Mouse (Mus musculus) forebrain, embryonic 16.5 days (tissue): Measurements from ENCODE around the gene Vps52. TPM values are rescaled to one million over a fixed set of nuclear protein-coding genes. Genes with fewer than 3 reads are reported as not detected.

Experiments used
- ATAC-seq: fragments of 200-750 bp; cut with Nextera tagmentation; 2 replicates; pipeline ENCODE4 v1.8.0; 2017; ENCODE audit warnings: mild to moderate bottlenecking, moderate library complexity
- H3K27ac ChIP-seq: fragments of 300-500 bp; sonication (generic); 2 replicates; pipeline ENCODE4 v1.5.1; 2014; ENCODE audit warnings: low read length, control low read depth
- H3K27me3 ChIP-seq: fragments of 300-500 bp; sonication (generic); replicated peaks from 2 replicates; pipeline ENCODE4 v1.6.1; 2014; ENCODE audit warnings: low read length; ENCODE audit not compliant: control insufficient read depth, insufficient read depth
- H3K36me3 ChIP-seq: fragments of 300-500 bp; sonication (generic); 2 replicates; pipeline ENCODE4 v1.6.1; 2014; ENCODE audit not compliant: control insufficient read depth, insufficient read depth
- H3K4me1 ChIP-seq: fragments of 300-500 bp; sonication (generic); replicated peaks from 2 replicates; pipeline ENCODE4 v1.6.1; 2014; ENCODE audit warnings: low read length; ENCODE audit not compliant: control insufficient read depth, insufficient read depth
- H3K4me2 ChIP-seq: fragments of 300-500 bp; sonication (generic); 2 replicates; pipeline ENCODE4 v1.6.1; 2014; ENCODE audit warnings: mild to moderate bottlenecking, low read length, control low read depth
- H3K4me3 ChIP-seq: fragments of 300-500 bp; sonication (generic); replicated peaks from 2 replicates; pipeline ENCODE4 v1.5.1; 2014; ENCODE audit warnings: mild to moderate bottlenecking, low read length, control low read depth
- H3K9ac ChIP-seq: fragments of 300-500 bp; sonication (generic); replicated peaks from 2 replicates; pipeline ENCODE4 v1.6.1; 2014; ENCODE audit warnings: low read depth, low read length, control low read depth
- H3K9me3 ChIP-seq: fragments of 300-500 bp; sonication (generic); 2 replicates; pipeline ENCODE4 v1.6.1; 2016; ENCODE audit warnings: low read length; ENCODE audit not compliant: control insufficient read depth
- WGBS: fragments of 180-500 bp; shearing (Covaris S2); extraction: QIAGEN DNeasy Blood & Tissue Kit; methylation state at CpG from one replicate; pipeline ENCODE4 v1.1.7; 2014; 5-methylcytosine and 5-hydroxymethylcytosine counted together
- polyA plus RNA-seq: library from polyadenylated mRNA; unstranded; fragments of >200 nt; fragmentation: Nextera tagmentation; extraction: Ambion mirVana; gene quantifications from 2 replicates; pipeline ENCODE4 v1.2.1, GENCODE M21; 2015

The Vps52 gene
- polyA plus RNA-seq, 1 experiment from 2014 or later, result 81.0 TPM

DNA sequence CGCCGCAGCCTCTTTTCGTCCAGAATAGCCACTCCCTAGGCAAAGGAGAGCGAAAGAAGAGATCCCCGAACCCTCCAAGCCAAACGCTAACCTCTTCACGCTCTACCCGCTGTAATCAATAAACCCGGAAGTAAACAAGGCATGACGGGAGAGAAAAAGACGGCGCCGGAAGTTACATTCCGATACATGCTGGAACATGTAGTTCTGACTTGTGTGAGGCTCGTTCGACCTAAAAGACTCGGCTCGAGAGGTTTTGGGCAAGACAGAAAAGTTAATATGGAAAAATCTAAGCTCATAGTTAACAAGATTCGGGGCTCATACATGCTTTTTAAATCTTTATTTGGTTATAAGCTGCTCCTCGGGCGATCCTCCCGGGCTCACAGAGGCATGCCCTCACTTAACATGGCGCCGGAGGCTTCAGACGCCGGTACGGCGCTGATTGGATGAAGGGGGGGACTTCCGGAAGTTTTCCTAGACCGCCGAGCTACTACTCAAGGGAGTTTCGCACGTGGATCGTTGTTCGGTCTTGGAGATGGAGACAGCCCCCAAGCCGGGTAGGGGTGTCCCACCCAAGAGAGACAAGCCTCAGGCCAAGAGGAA lies 15.3 kb upstream of the Vps52 start, which contains the start of the genes Pfdn6 and Wdr46:
Gene Pfdn6 (minus strand): TSS at position 138 of the 600 bp plus-strand sequence.
Gene Wdr46 (plus strand): TSS at position 455 of the 600 bp plus-strand sequence.
- no peaks in the 10 kb centered on the region for H3K27me3 ChIP-seq
- H3K36me3 ChIP-seq, result peaks cover 12% of the 10 kb centered on the region; the same call in 1 of the 2 replicates
- no peak within 1 kb of the TSS; the same call in 1 of the 2 replicates for H3K27ac ChIP-seq
- no peaks in the 10 kb centered on the region for H3K9me3 ChIP-seq
- peak within 1 kb of the TSS; percentile 90 for H3K4me2 ChIP-seq
- WGBS, result 0% methylated on average over 36 of the region's 36 CpGs
- ATAC-seq, result peak; percentile 93
- H3K4me3 ChIP-seq, result peak within 1 kb of the TSS; percentile 74
- H3K4me1 ChIP-seq, result peaks cover 18% of the 10 kb centered on the region
- H3K9ac ChIP-seq, result peak within 1 kb of the TSS; percentile 65

GRCm38 (mm10) chr17:33940981-33941380 lies 14.6 kb upstream of the Vps52 start:
- no peaks in the 10 kb centered on the region for H3K27me3 ChIP-seq
- H3K9me3 ChIP-seq, result no peaks in the 10 kb centered on the region
- no peak overlapping the region for H3K27ac ChIP-seq
- peak overlapping the region; percentile 74 for H3K4me3 ChIP-seq
- ATAC-seq, result no peak
- peaks cover 18% of the 10 kb centered on the region for H3K4me1 ChIP-seq
- 2% methylated on average over 26 of the region's 26 CpGs for WGBS
- H3K9ac ChIP-seq, result peak overlapping the region; percentile 65
- H3K36me3 ChIP-seq, result peaks cover 11% of the 10 kb centered on the region; the same call in 1 of the 2 replicates
- H3K4me2 ChIP-seq, result peak overlapping the region; percentile 90

DNA sequence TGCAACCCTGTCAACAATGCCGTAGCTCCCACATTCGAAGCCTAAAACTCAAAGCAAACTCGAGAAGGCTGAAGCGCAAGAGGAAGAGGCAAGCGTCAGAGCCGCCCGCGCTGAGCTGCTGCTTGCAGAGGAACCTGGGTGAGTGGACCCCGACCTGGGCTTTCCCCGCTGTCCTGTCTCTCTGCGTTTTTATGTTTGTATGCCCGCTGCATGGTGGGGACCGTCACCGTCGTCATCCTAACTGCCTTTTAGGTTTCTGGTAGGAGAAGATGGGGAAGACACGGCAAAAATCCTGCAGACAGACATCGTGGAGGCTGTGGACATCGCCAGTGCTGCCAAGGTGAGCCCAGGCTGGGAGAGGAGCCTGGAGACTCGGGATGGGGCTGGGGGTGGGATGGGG lies 14.2 kb upstream of the Vps52 start:
- no peaks in the 10 kb centered on the region for H3K27me3 ChIP-seq
- no peak overlapping the region for H3K27ac ChIP-seq
- H3K4me3 ChIP-seq, result peak overlapping the region; percentile 74
- H3K36me3 ChIP-seq, result peaks cover 14% of the 10 kb centered on the region
- peaks cover 18% of the 10 kb centered on the region for H3K4me1 ChIP-seq
- peak overlapping the region; percentile 90 for H3K4me2 ChIP-seq
- no peaks in the 10 kb centered on the region for H3K9me3 ChIP-seq
- peak overlapping the region; percentile 65; the same call in 1 of the 2 replicates for H3K9ac ChIP-seq
- no peak for ATAC-seq
- 60% methylated on average over 19 of the region's 19 CpGs for WGBS

GRCm38 (mm10) chr17:33943454-33943853 lies 12.2 kb upstream of the Vps52 start:
- Histone ChIP-seq H3K9ac (no peak overlapping the region), H3K36me3 (peaks cover 17% of the 10 kb centered on the region), H3K27ac (no peak overlapping the region), H3K27me3 (no peaks in the 10 kb centered on the region), H3K4me1 (peaks cover 18% of the 10 kb centered on the region), H3K9me3 (no peaks in the 10 kb centered on the region), H3K4me3 (no peak overlapping the region), H3K4me2 (no peak overlapping the region)
- WGBS, result 95% methylated on average over 15 of the region's 15 CpGs
- ATAC-seq, result no peak

GRCm38 (mm10) chr17:33947430-33948089 lies 8.1 kb upstream of the Vps52 start:
- no peak overlapping the region for H3K4me2 ChIP-seq
- H3K4me3 ChIP-seq, result no peak overlapping the region
- no peak overlapping the region for H3K27ac ChIP-seq
- peaks cover 22% of the 10 kb centered on the region for H3K4me1 ChIP-seq
- H3K36me3 ChIP-seq, result peaks cover 21% of the 10 kb centered on the region
- no peaks in the 10 kb centered on the region for H3K9me3 ChIP-seq
- ATAC-seq, result no peak
- no peaks in the 10 kb centered on the region for H3K27me3 ChIP-seq
- WGBS, result 90% methylated on average over 10 of the region's 10 CpGs
- H3K9ac ChIP-seq, result no peak overlapping the region

- Histone ChIP-seq H3K4me3 (no peak overlapping the region), H3K9ac (no peak overlapping the region), H3K9me3 (no peaks in the 10 kb centered on the region), H3K36me3 (peaks cover 24% of the 10 kb centered on the region), H3K4me2 (no peak overlapping the region), H3K27ac (no peak overlapping the region), H3K27me3 (no peaks in the 10 kb centered on the region), H3K4me1 (peaks cover 29% of the 10 kb centered on the region)
- ATAC-seq, result no peak
- WGBS, result 88% methylated on average over 22 of the region's 22 CpGs
These were observed 7.3 kb upstream of the Vps52 start for GRCm38 (mm10) chr17:33948090-33948904.

GRCm38 (mm10) chr17:33948905-33949537 lies 6.6 kb upstream of the Vps52 start:
- Histone ChIP-seq H3K27me3 (no peaks in the 10 kb centered on the region), H3K27ac (no peak overlapping the region), H3K9me3 (no peaks in the 10 kb centered on the region), H3K36me3 (peaks cover 21% of the 10 kb centered on the region), H3K9ac (no peak overlapping the region), H3K4me1 (peaks cover 36% of the 10 kb centered on the region), H3K4me3 (no peak overlapping the region), H3K4me2 (no peak overlapping the region)
- WGBS, result 92% methylated on average over 19 of the region's 19 CpGs
- ATAC-seq, result no peak

GRCm38 (mm10) chr17:33950131-33950625 lies 5.4 kb upstream of the Vps52 start:
- no peaks in the 10 kb centered on the region for H3K27me3 ChIP-seq
- peaks cover 45% of the 10 kb centered on the region for H3K4me1 ChIP-seq
- H3K9me3 ChIP-seq, result no peaks in the 10 kb centered on the region
- 81% methylated on average over 10 of the region's 10 CpGs for WGBS
- peak overlapping the region; percentile 91 for H3K4me2 ChIP-seq
- H3K4me3 ChIP-seq, result peak overlapping the region; percentile 57
- H3K27ac ChIP-seq, result no peak overlapping the region; the same call in 1 of the 2 replicates
- H3K36me3 ChIP-seq, result peaks cover 16% of the 10 kb centered on the region
- no peak for ATAC-seq
- peak overlapping the region; percentile 81 for H3K9ac ChIP-seq
